Mouse (Mus musculus): ENCODE measurements around the gene 1700056E22Rik. TPM values are rescaled to one million over a fixed set of nuclear protein-coding genes. Genes with fewer than 3 reads are reported as not detected.

The 1700056E22Rik gene
- polyA plus RNA-seq, 1 experiment from 2014 or later = 1.7 TPM

GRCm38 (mm10) chr1:184061901-184062300 lies 27.8 kb upstream of the 1700056E22Rik start:
- Histone ChIP-seq H3K9ac (replicated peaks) (no peak overlapping the region), H3K27ac (replicated peaks) (no peak overlapping the region), H3K36me3 (no peaks in the 10 kb centered on the region), H3K9me3 (no peaks in the 10 kb centered on the region), H3K4me2 (replicated peaks) (no peak overlapping the region), H3K27me3 (no peaks in the 10 kb centered on the region), H3K4me1 (peaks cover 26% of the 10 kb centered on the region), H3K4me3 (no peak overlapping the region)
- no peak for ATAC-seq (ENCODE audit: low FRiP score, low read depth)
- 71% methylated on average over 1 of the region's 1 CpGs for WGBS

GRCm38 (mm10) chr1:184060828-184061734 lies 27.0 kb upstream of the 1700056E22Rik start:
- ATAC-seq (ENCODE audit: low FRiP score, low read depth) = no peak
- Histone ChIP-seq H3K4me1 (peaks cover 17% of the 10 kb centered on the region), H3K9me3 (no peaks in the 10 kb centered on the region), H3K4me3 (no peak overlapping the region), H3K4me2 (replicated peaks) (no peak overlapping the region), H3K27me3 (no peaks in the 10 kb centered on the region), H3K27ac (replicated peaks) (no peak overlapping the region), H3K9ac (replicated peaks) (no peak overlapping the region), H3K36me3 (no peaks in the 10 kb centered on the region)
- WGBS = 74% methylated on average over 4 of the region's 4 CpGs

GRCm38 (mm10) chr1:184060381-184060780 lies 26.3 kb upstream of the 1700056E22Rik start:
- no peak overlapping the region for H3K4me2 ChIP-seq (replicated peaks)
- WGBS = 79% methylated on average over 9 of the region's 9 CpGs
- H3K4me1 ChIP-seq = peaks cover 10% of the 10 kb centered on the region
- no peak overlapping the region for H3K4me3 ChIP-seq
- no peak for ATAC-seq (ENCODE audit: low FRiP score, low read depth)
- no peaks in the 10 kb centered on the region for H3K9me3 ChIP-seq
- H3K36me3 ChIP-seq = no peaks in the 10 kb centered on the region
- H3K9ac ChIP-seq (replicated peaks) = no peak overlapping the region
- no peaks in the 10 kb centered on the region for H3K27me3 ChIP-seq
- no peak overlapping the region for H3K27ac ChIP-seq (replicated peaks)

- no peaks in the 10 kb centered on the region for H3K36me3 ChIP-seq
- H3K9ac ChIP-seq (replicated peaks) = no peak overlapping the region
- peaks cover 5% of the 10 kb centered on the region; the same call in 1 of the 2 replicates for H3K4me1 ChIP-seq
- no peak overlapping the region for H3K4me3 ChIP-seq
- ATAC-seq (ENCODE audit: low FRiP score, low read depth) = no peak
- no peak overlapping the region for H3K4me2 ChIP-seq (replicated peaks)
- 90% methylated on average over 3 of the region's 3 CpGs for WGBS
- no peak overlapping the region for H3K27ac ChIP-seq (replicated peaks)
- no peaks in the 10 kb centered on the region for H3K27me3 ChIP-seq
- no peaks in the 10 kb centered on the region for H3K9me3 ChIP-seq
Measured at GRCm38 (mm10) chr1:184059814-184060213, 25.7 kb upstream of the 1700056E22Rik start.

GRCm38 (mm10) chr1:184058206-184058605 lies 24.1 kb upstream of the 1700056E22Rik start:
- Histone ChIP-seq H3K27ac (replicated peaks) (no peak overlapping the region), H3K9ac (replicated peaks) (no peak overlapping the region), H3K4me2 (replicated peaks) (no peak overlapping the region), H3K27me3 (no peaks in the 10 kb centered on the region), H3K9me3 (no peaks in the 10 kb centered on the region), H3K36me3 (no peaks in the 10 kb centered on the region), H3K4me1 (no peaks in the 10 kb centered on the region), H3K4me3 (no peak overlapping the region)
- WGBS = 88% methylated on average over 8 of the region's 8 CpGs
- no peak for ATAC-seq (ENCODE audit: low FRiP score, low read depth)

- H3K4me3 ChIP-seq = no peak overlapping the region
Measured at GRCm38 (mm10) chr1:184054176-184054575, 20.1 kb upstream of the 1700056E22Rik start.

GRCm38 (mm10) chr1:184053711-184054110 lies 19.6 kb upstream of the 1700056E22Rik start:
- no peak for ATAC-seq (ENCODE audit: low FRiP score, low read depth)
- Histone ChIP-seq H3K36me3 (no peaks in the 10 kb centered on the region), H3K4me2 (replicated peaks) (no peak overlapping the region), H3K4me1 (peaks cover 7% of the 10 kb centered on the region; the same call in 1 of the 2 replicates), H3K27me3 (no peaks in the 10 kb centered on the region), H3K9me3 (no peaks in the 10 kb centered on the region), H3K9ac (replicated peaks) (no peak overlapping the region), H3K27ac (replicated peaks) (no peak overlapping the region), H3K4me3 (no peak overlapping the region)
- 87% methylated on average over 4 of the region's 4 CpGs for WGBS

More at GRCm38 (mm10) chr1:184054176-184054575, 20.1 kb upstream of the 1700056E22Rik start:
- Histone ChIP-seq H3K27ac (replicated peaks) (no peak overlapping the region), H3K27me3 (no peaks in the 10 kb centered on the region), H3K9me3 (no peaks in the 10 kb centered on the region), H3K4me2 (replicated peaks) (no peak overlapping the region), H3K4me1 (peaks cover 7% of the 10 kb centered on the region; the same call in 1 of the 2 replicates), H3K36me3 (no peaks in the 10 kb centered on the region), H3K9ac (replicated peaks) (no peak overlapping the region)
- no peak for ATAC-seq (ENCODE audit: low FRiP score, low read depth)
- WGBS = 100% methylated on average over 2 of the region's 2 CpGs

- no peak overlapping the region for H3K4me3 ChIP-seq
- no peaks in the 10 kb centered on the region for H3K36me3 ChIP-seq
- H3K27me3 ChIP-seq = no peaks in the 10 kb centered on the region
- H3K4me1 ChIP-seq = peaks cover 7% of the 10 kb centered on the region; the same call in 1 of the 2 replicates
- no peak for ATAC-seq (ENCODE audit: low FRiP score, low read depth)
- H3K27ac ChIP-seq (replicated peaks) = no peak overlapping the region
- no peaks in the 10 kb centered on the region for H3K9me3 ChIP-seq
- H3K9ac ChIP-seq (replicated peaks) = no peak overlapping the region
- no peak overlapping the region for H3K4me2 ChIP-seq (replicated peaks)
- WGBS = 85% methylated on average over 4 of the region's 4 CpGs
Measured at GRCm38 (mm10) chr1:184053141-184053540, 19.0 kb upstream of the 1700056E22Rik start.

GRCm38 (mm10) chr1:184052331-184052730 lies 18.2 kb upstream of the 1700056E22Rik start:
- 86% methylated on average over 4 of the region's 4 CpGs for WGBS
- Histone ChIP-seq H3K27me3 (no peaks in the 10 kb centered on the region), H3K27ac (replicated peaks) (no peak overlapping the region), H3K4me3 (no peak overlapping the region), H3K9me3 (no peaks in the 10 kb centered on the region), H3K4me2 (replicated peaks) (no peak overlapping the region), H3K36me3 (no peaks in the 10 kb centered on the region), H3K4me1 (peaks cover 7% of the 10 kb centered on the region; the same call in 1 of the 2 replicates), H3K9ac (replicated peaks) (no peak overlapping the region)
- ATAC-seq (ENCODE audit: low FRiP score, low read depth) = no peak

GRCm38 (mm10) chr1:184051824-184052223 lies 17.7 kb upstream of the 1700056E22Rik start:
- no peak overlapping the region for H3K27ac ChIP-seq (replicated peaks)
- 42% methylated on average over 6 of the region's 6 CpGs for WGBS
- no peak overlapping the region for H3K9ac ChIP-seq (replicated peaks)
- no peak overlapping the region for H3K4me2 ChIP-seq (replicated peaks)
- no peaks in the 10 kb centered on the region for H3K27me3 ChIP-seq
- no peaks in the 10 kb centered on the region for H3K36me3 ChIP-seq
- no peak for ATAC-seq (ENCODE audit: low FRiP score, low read depth)
- H3K4me3 ChIP-seq = no peak overlapping the region
- no peaks in the 10 kb centered on the region for H3K9me3 ChIP-seq
- H3K4me1 ChIP-seq = peaks cover 7% of the 10 kb centered on the region; the same call in 1 of the 2 replicates

GRCm38 (mm10) chr1:184051286-184051685 lies 17.2 kb upstream of the 1700056E22Rik start:
- no peak overlapping the region for H3K4me2 ChIP-seq (replicated peaks)
- H3K27me3 ChIP-seq = no peaks in the 10 kb centered on the region
- peaks cover 7% of the 10 kb centered on the region; the same call in 1 of the 2 replicates for H3K4me1 ChIP-seq
- no peak overlapping the region for H3K9ac ChIP-seq (replicated peaks)
- no peak overlapping the region for H3K4me3 ChIP-seq
- no peak for ATAC-seq (ENCODE audit: low FRiP score, low read depth)
- no peak overlapping the region for H3K27ac ChIP-seq (replicated peaks)
- H3K36me3 ChIP-seq = no peaks in the 10 kb centered on the region
- no peaks in the 10 kb centered on the region for H3K9me3 ChIP-seq
- 81% methylated on average over 1 of the region's 1 CpGs for WGBS

GRCm38 (mm10) chr1:184048675-184049418 lies 14.7 kb upstream of the 1700056E22Rik start:
- peaks cover 7% of the 10 kb centered on the region; the same call in 1 of the 2 replicates for H3K4me1 ChIP-seq
- 83% methylated on average over 10 of the region's 10 CpGs for WGBS
- no peak overlapping the region for H3K27ac ChIP-seq (replicated peaks)
- no peak overlapping the region for H3K4me2 ChIP-seq (replicated peaks)
- H3K9ac ChIP-seq (replicated peaks) = no peak overlapping the region
- no peak overlapping the region for H3K4me3 ChIP-seq
- H3K36me3 ChIP-seq = no peaks in the 10 kb centered on the region
- ATAC-seq (ENCODE audit: low FRiP score, low read depth) = no peak
- H3K9me3 ChIP-seq = no peaks in the 10 kb centered on the region
- no peaks in the 10 kb centered on the region for H3K27me3 ChIP-seq
